Mouse (Mus musculus): Measurements from ENCODE around the gene Fos.

DNA sequence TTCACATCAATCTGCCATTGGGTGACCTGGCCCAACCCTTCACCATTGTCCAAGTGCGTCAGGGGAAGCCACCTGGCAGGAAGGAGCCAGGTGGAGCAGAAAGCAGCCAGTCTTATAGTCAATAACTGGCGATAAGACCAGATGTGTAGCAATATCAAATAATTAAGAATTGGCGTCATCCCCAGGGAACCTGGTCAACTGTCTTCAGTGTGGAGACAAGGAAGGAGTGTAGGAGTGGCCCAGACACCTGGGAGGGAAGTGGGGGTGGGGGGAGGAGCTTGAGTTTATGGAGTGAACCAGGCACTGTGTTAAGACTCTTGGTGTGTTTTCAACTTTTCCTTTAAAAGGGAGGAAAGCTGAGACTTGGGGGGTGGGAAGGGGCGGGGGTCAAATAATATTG lies 43.7 kb upstream of the Fos start:
- no peak for TF ChIP-seq CTCF (IDR thresholded peaks at IDR 0.05; ENCODE audit: low read depth)
- TF ChIP-seq EP300 (IDR thresholded peaks at IDR 0.05; ENCODE audit: low read depth): no peak

Data from liver, embryonic 14.5 days (tissue).